ENCODE assay signal across 8 mouse cellular contexts in the genomic region with DNA sequence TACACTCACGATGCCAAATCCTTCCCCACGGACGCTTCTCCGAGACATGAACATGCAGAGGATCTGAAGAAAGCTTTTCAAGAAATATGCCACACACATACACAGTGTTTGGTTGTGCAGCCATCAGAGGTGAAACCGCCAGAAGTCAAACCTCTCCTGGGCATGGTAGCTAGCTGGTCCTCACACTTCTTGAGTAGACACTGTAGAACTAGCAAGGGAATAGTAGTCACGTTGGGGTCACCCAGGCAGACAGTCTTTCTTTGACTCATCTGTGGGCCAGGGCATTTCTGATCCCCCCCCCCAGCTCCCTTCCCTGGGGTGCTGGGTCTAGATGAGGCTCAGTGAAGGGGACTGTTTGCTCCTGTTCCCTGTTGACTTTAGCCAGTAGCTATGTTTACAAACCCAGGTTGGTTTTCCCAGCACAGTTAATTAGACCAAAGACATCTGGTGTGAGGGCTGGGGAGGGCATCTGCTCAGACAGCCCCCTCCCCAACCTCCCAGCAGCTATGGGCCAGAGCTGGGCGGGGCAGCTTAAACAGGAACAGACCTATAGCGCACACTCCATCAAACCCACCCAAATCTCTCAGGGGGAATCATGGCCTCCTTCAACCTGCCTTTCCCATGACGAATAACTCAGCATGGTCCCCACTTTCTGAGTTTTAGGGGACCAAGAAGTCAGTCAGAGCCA. TPM values are rescaled to one million over a fixed set of nuclear protein-coding genes. Genes with fewer than 3 reads are reported as not detected.
DNase-seq lines count a peak whose midpoint lies in the region; ATAC-seq and TF ChIP-seq lines count a peak whose summit lies in the region.

No protein-coding gene starts in this region.

- H3K27me3 ChIP-seq in heart, adult 2 months (ENCODE audit: control insufficient read depth, insufficient read depth, low read length) = no peaks in the 10 kb centered on the region
- H3K27me3 ChIP-seq in testis, adult 2 months (ENCODE audit: control insufficient read depth, insufficient read depth, low read length) = peaks cover 3% of the 10 kb centered on the region; the same call in 1 of the 2 replicates
- peaks cover 50% of the 10 kb centered on the region for H3K27me3 ChIP-seq in liver, embryonic 13.5 days
- H3K27me3 ChIP-seq in stomach, postnatal 0 days (ENCODE audit: control insufficient read depth, insufficient read depth, low read length) = no peaks in the 10 kb centered on the region

- TF ChIP-seq CTCF in heart, adult 2 months (IDR thresholded peaks at IDR 0.05) = no peak
- no peak for TF ChIP-seq CTCF in testis, adult 2 months (IDR thresholded peaks at IDR 0.05; ENCODE audit: control insufficient read depth, insufficient read depth, insufficient replicate concordance, low read depth, low read length)
- no peak for TF ChIP-seq CTCF in stomach, postnatal 0 days (IDR thresholded peaks at IDR 0.05; ENCODE audit: low read depth)

- H3K9me3 ChIP-seq in liver, embryonic 13.5 days (replicated peaks) = no peaks in the 10 kb centered on the region
- H3K9me3 ChIP-seq in stomach, postnatal 0 days (ENCODE audit: control insufficient read depth, low read length) = no peaks in the 10 kb centered on the region

- no peak for DNase-seq in heart, adult 2 months
- DNase-seq in heart, postnatal 10 days = no peak
- DNase-seq in testis, postnatal 10 days (ENCODE audit: low spot score) = no peak
- DNase-seq in liver, embryonic 13.5 days = no peak
- DNase-seq in stomach, postnatal 0 days (ENCODE audit: low spot score) = peak; percentile 26
- no peak for DNase-seq in gastrocnemius, postnatal 14 days

- H3K4me2 ChIP-seq in liver, embryonic 13.5 days = peak overlapping the region; percentile 66
- peak overlapping the region; percentile 93 for H3K4me2 ChIP-seq in stomach, postnatal 0 days (replicated peaks; ENCODE audit: low read depth)

- WGBS in heart, adult 2 months = 85% methylated on average over 9 of the region's 9 CpGs
- 55% methylated on average over 9 of the region's 9 CpGs for WGBS in liver, embryonic 13.5 days (ENCODE audit: insufficient replicate concordance)
- 55% methylated on average over 9 of the region's 9 CpGs for WGBS in stomach, postnatal 0 days

- intact Hi-C loops in heart, adult 2 months (cut with DNase I) = loop anchor here (5.0 kb wide), 2 partner anchors 91 to 139 kb away; a partner anchor contains a TSS
- intact Hi-C loops in heart, postnatal 10 days (cut with DNase I) = no loop called here
- intact Hi-C loops in gastrocnemius, postnatal 14 days (cut with DNase I; ENCODE audit: low total_unique reads) = no loop called here

- peak overlapping the region; percentile 18; the same call in 1 of the 2 replicates for H3K9ac ChIP-seq in heart, adult 2 months (ENCODE audit: low read depth, low read length)
- peak overlapping the region; percentile 9; the same call in 1 of the 2 replicates for H3K9ac ChIP-seq in liver, embryonic 13.5 days
- H3K9ac ChIP-seq in stomach, postnatal 0 days (ENCODE audit: low read length) = no peak overlapping the region

- TF ChIP-seq EP300 in heart, adult 2 months (IDR thresholded peaks at IDR 0.05; ENCODE audit: insufficient read depth, low read depth, low read length) = no peak
- TF ChIP-seq EP300 in stomach, postnatal 0 days (optimal IDR thresholded peaks at IDR 0.05) = no peak

- H3K4me3 ChIP-seq in heart, adult 2 months = peak overlapping the region; percentile 90; the same call in 1 of the 2 replicates
- no peak overlapping the region for H3K4me3 ChIP-seq in testis, adult 2 months (ENCODE audit: control insufficient read depth, low read depth, low read length)
- peak overlapping the region; percentile 65 for H3K4me3 ChIP-seq in liver, embryonic 13.5 days (replicated peaks)
- H3K4me3 ChIP-seq in stomach, postnatal 0 days (ENCODE audit: low read depth, low read length) = peak overlapping the region; percentile 84; the same call in 1 of the 2 replicates

- H3K27ac ChIP-seq in heart, adult 2 months = peak overlapping the region; percentile 91
- peak overlapping the region; percentile 61 for H3K27ac ChIP-seq in testis, adult 2 months (ENCODE audit: control insufficient read depth, insufficient read depth, low read depth, low read length)
- peak overlapping the region; percentile 77 for H3K27ac ChIP-seq in liver, embryonic 13.5 days
- peak overlapping the region; percentile 90; the same call in 1 of the 2 replicates for H3K27ac ChIP-seq in stomach, postnatal 0 days (replicated peaks)

- H3K4me1 ChIP-seq in heart, adult 2 months (ENCODE audit: control insufficient read depth, insufficient read depth, low read length) = peaks cover 4% of the 10 kb centered on the region; the same call in 1 of the 2 replicates
- peaks cover 13% of the 10 kb centered on the region for H3K4me1 ChIP-seq in testis, adult 2 months (ENCODE audit: control insufficient read depth, insufficient read depth, low read length)
- H3K4me1 ChIP-seq in liver, embryonic 13.5 days (replicated peaks) = peaks cover 35% of the 10 kb centered on the region
- H3K4me1 ChIP-seq in stomach, postnatal 0 days (replicated peaks; ENCODE audit: control insufficient read depth, insufficient read depth) = no peaks in the 10 kb centered on the region

- ATAC-seq in liver, embryonic 13.5 days (ENCODE audit: low read depth) = peak; percentile 27
- ATAC-seq in stomach, postnatal 0 days (ENCODE audit: low FRiP score, low TSS enrichment) = no peak
- no peak for ATAC-seq in CD4-positive, CD25-positive, alpha-beta regulatory T cell, adult 4 months

- no peaks in the 10 kb centered on the region; the same call in 1 of the 2 replicates for H3K79me2 ChIP-seq in heart, adult 2 months (replicated peaks; ENCODE audit: control insufficient read depth, insufficient read depth, low read length)

- no peaks in the 10 kb centered on the region for H3K36me3 ChIP-seq in heart, adult 2 months (ENCODE audit: control insufficient read depth, insufficient read depth, low read length)
- H3K36me3 ChIP-seq in testis, adult 2 months (ENCODE audit: control insufficient read depth, insufficient read depth, low read length) = no peaks in the 10 kb centered on the region
- H3K36me3 ChIP-seq in liver, embryonic 13.5 days = no peaks in the 10 kb centered on the region
- no peaks in the 10 kb centered on the region for H3K36me3 ChIP-seq in stomach, postnatal 0 days (ENCODE audit: control insufficient read depth, insufficient read depth, low read length)

- no peak for TF ChIP-seq POLR2A in heart, adult 2 months (IDR thresholded peaks at IDR 0.05; ENCODE audit: insufficient read depth, low read depth, low read length)
- no peak for TF ChIP-seq POLR2A in testis, adult 2 months (IDR thresholded peaks at IDR 0.05; ENCODE audit: control insufficient read depth, low read depth, low read length)

RNA-seq across cellular contexts. Expression of a gene that starts 1.7 kb away (rescaled TPM):
- 10 to 100 TPM; 45.5 to 45.7 TPM for total RNA-seq in heart, adult 2 months (2021)
- polyA plus RNA-seq in heart, adult 2 months (2012; rRNA removed) = 63.0 and 81.8 TPM in 2 replicates
- total RNA-seq in heart, postnatal 10 days (2021) = 10 to 100 TPM; 46.5 to 50.4 TPM
- polyA plus RNA-seq in testis, adult 2 months (2012; rRNA removed) = 30.6 and 31.5 TPM in 2 replicates
- 2.6 and 3.5 TPM in 2 replicates for polyA plus RNA-seq in liver, embryonic 13.5 days (2015; fragmentation: Nextera tagmentation; extraction: Ambion mirVana)
- polyA plus RNA-seq in stomach, postnatal 0 days (2015; fragmentation: Nextera tagmentation; extraction: Ambion mirVana) = 10.3 and 14.1 TPM in 2 replicates
- 10 to 100 TPM; 56.6 to 62.4 TPM for total RNA-seq in gastrocnemius, postnatal 14 days (2021)
- polyA plus RNA-seq in CD4-positive, CD25-positive, alpha-beta regulatory T cell, adult 4 months (2017; shearing (Covaris generic)) = not detected
